In the genomic region with DNA sequence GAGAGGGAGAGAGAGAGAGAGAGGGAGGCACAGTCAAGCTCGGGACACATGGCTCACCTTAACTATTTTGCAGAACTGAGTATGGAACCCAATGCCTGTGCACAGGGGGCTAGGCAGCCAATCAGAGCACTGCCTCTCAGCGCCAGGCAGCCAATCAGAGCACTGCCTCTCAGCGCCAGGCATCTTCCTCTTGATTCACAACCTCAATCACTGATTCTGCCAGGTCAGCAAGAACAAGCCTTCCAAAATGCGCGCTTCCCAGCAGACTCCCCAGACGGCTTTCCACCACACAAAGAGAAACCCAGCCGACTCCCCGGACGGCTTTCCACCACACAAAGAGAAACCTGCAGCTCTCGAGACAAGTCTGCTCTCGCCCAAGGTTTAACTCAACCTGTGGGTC, we compare ENCODE assay signal across 8 mouse cellular contexts. TPM values are rescaled to one million over a fixed set of nuclear protein-coding genes. Genes with fewer than 3 reads are reported as not detected.
A peak's percentile ranks its signal among the peaks of the same experiment; 100 is the strongest.
DNase-seq lines count a peak whose midpoint lies in the region; ATAC-seq lines count a peak whose summit lies in the region.

No protein-coding gene starts in this region.

- H3K9ac ChIP-seq in forebrain, embryonic 12.5 days, result no peak overlapping the region
- no peak overlapping the region for H3K9ac ChIP-seq in limb, embryonic 12.5 days (replicated peaks)

- ATAC-seq in forebrain, embryonic 12.5 days (ENCODE audit: low FRiP score), result 0 out of 2 replicates have a peak, but pooled peaks have one; percentile 36
- no peak for ATAC-seq in limb, embryonic 12.5 days (ENCODE audit: insufficient number of reproducible peaks, insufficient read depth, low FRiP score, low TSS enrichment, low read depth)

- peaks cover 9% of the 10 kb centered on the region; the same call in 1 of the 2 replicates for H3K36me3 ChIP-seq in forebrain, embryonic 12.5 days (replicated peaks)
- H3K36me3 ChIP-seq in limb, embryonic 12.5 days, result peaks cover 34% of the 10 kb centered on the region

- H3K27me3 ChIP-seq in forebrain, embryonic 12.5 days, result no peaks in the 10 kb centered on the region
- H3K27me3 ChIP-seq in limb, embryonic 12.5 days, result no peaks in the 10 kb centered on the region

- H3K4me3 ChIP-seq in brown adipose tissue, adult 24 weeks (ENCODE audit: insufficient read depth, low read depth, low read length), result no peak overlapping the region
- 0 out of 2 replicates have a peak overlapping the region, but pooled peaks have one; percentile 4 for H3K4me3 ChIP-seq in forebrain, embryonic 12.5 days (replicated peaks)
- 0 out of 2 replicates have a peak overlapping the region, but pooled peaks have one; percentile 20 for H3K4me3 ChIP-seq in limb, embryonic 12.5 days (replicated peaks)

- peak; percentile 38 for DNase-seq in kidney, postnatal 10 days
- no peak for DNase-seq in kidney, postnatal 36 days
- no peak for DNase-seq in spleen, postnatal 4 days (ENCODE audit: low spot score in 2 of 2)
- DNase-seq in cerebellum, adult 8-10 months, result no peak
- no peak for DNase-seq in thymus, postnatal 25 days

- H3K4me1 ChIP-seq in brown adipose tissue, adult 24 weeks (ENCODE audit: control insufficient read depth, insufficient read depth, insufficient read length, low read length), result no peaks in the 10 kb centered on the region; the same call in 1 of the 2 replicates
- peaks cover 14% of the 10 kb centered on the region; the same call in 1 of the 2 replicates for H3K4me1 ChIP-seq in forebrain, embryonic 12.5 days
- peaks cover 6% of the 10 kb centered on the region; the same call in 1 of the 2 replicates for H3K4me1 ChIP-seq in limb, embryonic 12.5 days (replicated peaks)

- WGBS in forebrain, embryonic 12.5 days, result 7% methylated on average over 11 of the region's 11 CpGs
- WGBS in limb, embryonic 12.5 days, result 10% methylated on average over 11 of the region's 11 CpGs

- 0 out of 2 replicates have a peak overlapping the region, but pooled peaks have one; percentile 10 for H3K27ac ChIP-seq in brown adipose tissue, adult 24 weeks (replicated peaks; ENCODE audit: low read depth, low read length)
- no peak overlapping the region for H3K27ac ChIP-seq in forebrain, embryonic 12.5 days
- H3K27ac ChIP-seq in limb, embryonic 12.5 days, result no peak overlapping the region

- H3K4me2 ChIP-seq in forebrain, embryonic 12.5 days, result peak overlapping the region; percentile 41
- H3K4me2 ChIP-seq in limb, embryonic 12.5 days, result peak overlapping the region; percentile 50

- H3K9me3 ChIP-seq in forebrain, embryonic 12.5 days, result no peaks in the 10 kb centered on the region
- no peaks in the 10 kb centered on the region for H3K9me3 ChIP-seq in limb, embryonic 12.5 days

RNA-seq across cellular contexts. Expression of a gene that starts 11.6 kb away (rescaled TPM):
- 13.6 and 14.3 TPM in 2 replicates for polyA plus RNA-seq in brown adipose tissue, adult 24 weeks (2012; ENCODE audit: insufficient read depth, insufficient read length, missing spikeins)
- polyA plus RNA-seq in forebrain, embryonic 12.5 days (2016; fragmentation: Nextera tagmentation; extraction: Ambion mirVana), result 0.11 TPM in 1 of 2 replicates, not detected in the other
- polyA plus RNA-seq in limb, embryonic 12.5 days (2016; fragmentation: Nextera tagmentation; extraction: Ambion mirVana), result 0.17 TPM in 1 of 2 replicates, not detected in the other

RNA-seq across cellular contexts. Expression of a gene that starts 23.6 kb away (rescaled TPM):
- polyA plus RNA-seq in brown adipose tissue, adult 24 weeks (2012; ENCODE audit: insufficient read depth, insufficient read length, missing spikeins), result 234 and 326 TPM in 2 replicates
- 89.0 and 98.1 TPM in 2 replicates for polyA plus RNA-seq in forebrain, embryonic 12.5 days (2016; fragmentation: Nextera tagmentation; extraction: Ambion mirVana)
- 124 and 136 TPM in 2 replicates for polyA plus RNA-seq in limb, embryonic 12.5 days (2016; fragmentation: Nextera tagmentation; extraction: Ambion mirVana)

Comparison
In these comparisons a context has a peak if more than half of its experiments do, and no peak if none do; other contexts are left out.
1. RNA of a gene that starts 11.6 kb away (polyA plus RNA-seq): 13.6 to 14.3 TPM in brown adipose tissue, adult 24 weeks; 0.11 TPM in forebrain, embryonic 12.5 days and 0.17 TPM in limb, embryonic 12.5 days; every median in the first group is over 10 times any median in the second.